Mouse (Mus musculus): Measurements from ENCODE around the gene Igsf3. TPM values are rescaled to one million over a fixed set of nuclear protein-coding genes. Genes with fewer than 3 reads are reported as not detected.

Gene Igsf3
- total RNA-seq, 1 experiment: 22.9 TPM

GRCm38 (mm10) chr3:101501611-101502010 is 124.7 kb downstream of the Igsf3 start:
- H3K9me3 ChIP-seq (ENCODE audit: control insufficient read depth, insufficient read depth, low read depth, low read length): no peaks in the 10 kb centered on the region
- TF ChIP-seq MAFK (IDR thresholded peaks at IDR 0.05; ENCODE audit: insufficient read depth, low read depth, low read length) (no peak), HCFC1 (IDR thresholded peaks at IDR 0.05; ENCODE audit: borderline replicate concordance, insufficient read depth, low read length) (no peak), CHD2 (IDR thresholded peaks at IDR 0.05; ENCODE audit: low read depth, low read length) (no peak), ZC3H11A (IDR thresholded peaks at IDR 0.05; ENCODE audit: borderline replicate concordance, low read depth, low read length) (no peak), ZNF384 (IDR thresholded peaks at IDR 0.05; ENCODE audit: low read depth, low read length) (no peak)
- H3K36me3 ChIP-seq (ENCODE audit: control insufficient read depth, insufficient read depth, low read length, poor library complexity, severe bottlenecking): no peaks in the 10 kb centered on the region
- in situ Hi-C loops (cut with MboI; ENCODE audit: low sequenced_read_pairs in 2 of 2, unreplicated experiment in 2 of 2): no loop called here
- no peaks in the 10 kb centered on the region for H3K4me1 ChIP-seq (ENCODE audit: control insufficient read depth in 2 of 2, insufficient read depth in 2 of 2, low read length in 2 of 2, poor library complexity in 1 of 2)
- H3K4me3 ChIP-seq (ENCODE audit: insufficient read depth in 1 of 2, low read depth in 1 of 2, low read length in 2 of 2, poor library complexity in 1 of 2, severe bottlenecking in 1 of 2): no peak overlapping the region
- no peak for DNase-seq (ENCODE audit: low read depth, low spot score)
- H3K9ac ChIP-seq (ENCODE audit: insufficient read depth, low read depth, low read length, poor library complexity, severe bottlenecking): no peak overlapping the region
- H3K27ac ChIP-seq (ENCODE audit: insufficient read depth, low read depth, low read length, poor library complexity, severe bottlenecking): no peak overlapping the region

- no peak overlapping the region for H3K4me3 ChIP-seq (ENCODE audit: insufficient read depth in 1 of 2, low read depth in 1 of 2, low read length in 2 of 2, poor library complexity in 1 of 2, severe bottlenecking in 1 of 2)
- no peak overlapping the region for H3K27ac ChIP-seq (ENCODE audit: insufficient read depth, low read depth, low read length, poor library complexity, severe bottlenecking)
- no peak for DNase-seq (ENCODE audit: low read depth, low spot score)
- no peak for TF ChIP-seq HCFC1 (IDR thresholded peaks at IDR 0.05; ENCODE audit: borderline replicate concordance, insufficient read depth, low read length)
- no peak for TF ChIP-seq ZC3H11A (IDR thresholded peaks at IDR 0.05; ENCODE audit: borderline replicate concordance, low read depth, low read length)
- TF ChIP-seq MAFK (IDR thresholded peaks at IDR 0.05; ENCODE audit: insufficient read depth, low read depth, low read length): no peak
- TF ChIP-seq CHD2 (IDR thresholded peaks at IDR 0.05; ENCODE audit: low read depth, low read length): no peak
- no peak for TF ChIP-seq ZNF384 (IDR thresholded peaks at IDR 0.05; ENCODE audit: low read depth, low read length)
- no peaks in the 10 kb centered on the region for H3K9me3 ChIP-seq (ENCODE audit: control insufficient read depth, insufficient read depth, low read depth, low read length)
- in situ Hi-C loops (cut with MboI; ENCODE audit: low sequenced_read_pairs in 2 of 2, unreplicated experiment in 2 of 2): no loop called here
- 0 out of 4 replicates have a peak, but pooled peaks cover 0 to 3% of the 10 kb centered on the region in 2 experiments for H3K4me1 ChIP-seq (ENCODE audit: control insufficient read depth in 2 of 2, insufficient read depth in 2 of 2, low read length in 2 of 2, poor library complexity in 1 of 2)
- no peaks in the 10 kb centered on the region for H3K36me3 ChIP-seq (ENCODE audit: control insufficient read depth, insufficient read depth, low read length, poor library complexity, severe bottlenecking)
- no peak overlapping the region for H3K9ac ChIP-seq (ENCODE audit: insufficient read depth, low read depth, low read length, poor library complexity, severe bottlenecking)
Measured at GRCm38 (mm10) chr3:101502086-101502760, 125.3 kb downstream of the Igsf3 start.

- no peak overlapping the region for H3K4me3 ChIP-seq (ENCODE audit: insufficient read depth in 1 of 2, low read depth in 1 of 2, low read length in 2 of 2, poor library complexity in 1 of 2, severe bottlenecking in 1 of 2)
- H3K9me3 ChIP-seq (ENCODE audit: control insufficient read depth, insufficient read depth, low read depth, low read length): no peaks in the 10 kb centered on the region
- no peak overlapping the region for H3K27ac ChIP-seq (ENCODE audit: insufficient read depth, low read depth, low read length, poor library complexity, severe bottlenecking)
- H3K36me3 ChIP-seq (ENCODE audit: control insufficient read depth, insufficient read depth, low read length, poor library complexity, severe bottlenecking): no peaks in the 10 kb centered on the region
- 0 out of 4 replicates have a peak, but pooled peaks cover 0 to 3% of the 10 kb centered on the region in 2 experiments for H3K4me1 ChIP-seq (ENCODE audit: control insufficient read depth in 2 of 2, insufficient read depth in 2 of 2, low read length in 2 of 2, poor library complexity in 1 of 2)
- peak; percentile 92 for DNase-seq (ENCODE audit: low read depth, low spot score)
- in situ Hi-C loops (cut with MboI; ENCODE audit: low sequenced_read_pairs in 2 of 2, unreplicated experiment in 2 of 2): no loop called here
- H3K9ac ChIP-seq (ENCODE audit: insufficient read depth, low read depth, low read length, poor library complexity, severe bottlenecking): no peak overlapping the region
- TF ChIP-seq ZC3H11A (IDR thresholded peaks at IDR 0.05; ENCODE audit: borderline replicate concordance, low read depth, low read length) (peak; percentile 31; the same call in 1 of the 2 replicates), CHD2 (IDR thresholded peaks at IDR 0.05; ENCODE audit: low read depth, low read length) (no peak), HCFC1 (IDR thresholded peaks at IDR 0.05; ENCODE audit: borderline replicate concordance, insufficient read depth, low read length) (no peak), MAFK (IDR thresholded peaks at IDR 0.05; ENCODE audit: insufficient read depth, low read depth, low read length) (no peak), ZNF384 (IDR thresholded peaks at IDR 0.05; ENCODE audit: low read depth, low read length) (no peak)
Measured at GRCm38 (mm10) chr3:101506179-101506578, 129.3 kb downstream of the Igsf3 start.

GRCm38 (mm10) chr3:101506970-101507702 is 130.3 kb downstream of the Igsf3 start:
- Histone ChIP-seq H3K9ac (ENCODE audit: insufficient read depth, low read depth, low read length, poor library complexity, severe bottlenecking) (no peak overlapping the region), H3K36me3 (ENCODE audit: control insufficient read depth, insufficient read depth, low read length, poor library complexity, severe bottlenecking) (no peaks in the 10 kb centered on the region), H3K4me1 (ENCODE audit: control insufficient read depth in 2 of 2, insufficient read depth in 2 of 2, low read length in 2 of 2, poor library complexity in 1 of 2) (0 out of 4 replicates have a peak, but pooled peaks cover 0 to 3% of the 10 kb centered on the region in 2 experiments), H3K9me3 (ENCODE audit: control insufficient read depth, insufficient read depth, low read depth, low read length) (no peaks in the 10 kb centered on the region), H3K4me3 (ENCODE audit: insufficient read depth in 1 of 2, low read depth in 1 of 2, low read length in 2 of 2, poor library complexity in 1 of 2, severe bottlenecking in 1 of 2) (no peak overlapping the region), H3K27ac (ENCODE audit: insufficient read depth, low read depth, low read length, poor library complexity, severe bottlenecking) (no peak overlapping the region)
- no peak for TF ChIP-seq HCFC1 (IDR thresholded peaks at IDR 0.05; ENCODE audit: borderline replicate concordance, insufficient read depth, low read length)
- no peak for TF ChIP-seq ZC3H11A (IDR thresholded peaks at IDR 0.05; ENCODE audit: borderline replicate concordance, low read depth, low read length)
- TF ChIP-seq CHD2 (IDR thresholded peaks at IDR 0.05; ENCODE audit: low read depth, low read length): no peak
- TF ChIP-seq MAFK (IDR thresholded peaks at IDR 0.05; ENCODE audit: insufficient read depth, low read depth, low read length): no peak
- TF ChIP-seq ZNF384 (IDR thresholded peaks at IDR 0.05; ENCODE audit: low read depth, low read length): no peak
- in situ Hi-C loops (cut with MboI; ENCODE audit: low sequenced_read_pairs in 2 of 2, unreplicated experiment in 2 of 2): no loop called here
- no peak for DNase-seq (ENCODE audit: low read depth, low spot score)

Measured in ES-E14 (cell line).